Mouse (Mus musculus) ES-Bruce4 (cell line): ENCODE measurements around the gene Ppp1r14d. TPM values are rescaled to one million over a fixed set of nuclear protein-coding genes. Genes with fewer than 3 reads are reported as not detected.

Experiments
- H3K27ac ChIP-seq: 2 replicates; pipeline ENCODE4 v1.5.1; 2012; ENCODE audit warnings: low read length, inconsistent platforms; ENCODE audit not compliant: insufficient read depth
- H3K27me3 ChIP-seq: 2 replicates; pipeline ENCODE4 v1.6.1; 2012; ENCODE audit warnings: mild to moderate bottlenecking, low read length, inconsistent platforms; ENCODE audit not compliant: control insufficient read depth, poor library complexity, insufficient read depth, severe bottlenecking
- H3K36me3 ChIP-seq: 2 replicates; pipeline ENCODE4 v1.6.1; 2012; ENCODE audit warnings: inconsistent platforms, mild to moderate bottlenecking, low read length, moderate library complexity; ENCODE audit not compliant: control insufficient read depth, poor library complexity, insufficient read depth, severe bottlenecking
- H3K4me1 ChIP-seq: one replicate; pipeline ENCODE4 v1.8.1; 2011; ENCODE audit warnings: low read length; ENCODE audit not compliant: control insufficient read depth, insufficient read depth
- H3K4me3 ChIP-seq: 2 replicates; pipeline ENCODE4 v1.5.1; 2011; ENCODE audit warnings: low read depth, mild to moderate bottlenecking, low read length
- H3K9ac ChIP-seq: 2 replicates; pipeline ENCODE4 v1.6.1; 2012; ENCODE audit warnings: low read depth, mild to moderate bottlenecking, inconsistent platforms; ENCODE audit not compliant: poor library complexity, severe bottlenecking
- H3K9me3 ChIP-seq: replicated peaks from 2 replicates; pipeline ENCODE4 v1.6.1; 2012; ENCODE audit warnings: mild to moderate bottlenecking, low read length, inconsistent platforms; ENCODE audit not compliant: control insufficient read depth, poor library complexity, insufficient read depth, severe bottlenecking
- CTCF ChIP-seq: IDR thresholded peaks from one replicate; pipeline ENCODE4 v1.8.1; 2011; ENCODE audit warnings: low read depth, low read length
- EP300 ChIP-seq: IDR thresholded peaks from 2 replicates; pipeline ENCODE4 v1.6.1; 2011; ENCODE audit warnings: low read depth, low read length; ENCODE audit not compliant: insufficient read depth
- POLR2A ChIP-seq: IDR thresholded peaks from one replicate; pipeline ENCODE4 v1.8.1; 2011; ENCODE audit warnings: low read length; ENCODE audit not compliant: insufficient read depth
- polyA plus RNA-seq: library from polyadenylated mRNA; stranded (reverse); fragments of >200 nt; gene quantifications from 2 replicates; pipeline ENCODE4 v1.2.4, GENCODE M21; 2011; ENCODE audit warnings: low read depth; ENCODE audit not compliant: missing spikeins, insufficient read depth, insufficient read length

The Ppp1r14d gene
- polyA plus RNA-seq, 1 experiment: not detected

DNA sequence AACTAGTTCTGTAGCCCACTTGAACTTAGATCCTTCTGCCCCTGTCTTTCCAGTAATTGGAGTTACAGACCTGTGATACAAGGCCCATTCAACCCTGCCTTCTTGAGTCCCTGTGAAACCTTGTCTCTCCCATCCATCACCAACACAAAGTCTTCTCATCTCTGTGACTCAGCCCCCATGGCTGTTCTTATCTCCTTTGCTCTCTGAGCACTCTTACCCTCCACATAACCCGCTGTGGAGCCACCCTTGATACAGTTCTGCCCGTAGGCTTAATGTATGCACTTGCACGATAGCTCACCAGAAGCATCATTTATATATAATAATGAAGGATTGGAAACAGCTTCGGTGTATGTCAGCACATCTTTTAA is 11.1 kb upstream of the Ppp1r14d start:
- TF ChIP-seq CTCF: no peak
- TF ChIP-seq EP300: no peak
- TF ChIP-seq POLR2A: no peak
- Histone ChIP-seq H3K9ac (no peak overlapping the region), H3K27me3 (no peaks in the 10 kb centered on the region), H3K4me1 (peaks cover 9% of the 10 kb centered on the region), H3K4me3 (no peak overlapping the region), H3K27ac (peak overlapping the region; percentile 67), H3K36me3 (peaks cover 11% of the 10 kb centered on the region), H3K9me3 (no peaks in the 10 kb centered on the region)

DNA sequence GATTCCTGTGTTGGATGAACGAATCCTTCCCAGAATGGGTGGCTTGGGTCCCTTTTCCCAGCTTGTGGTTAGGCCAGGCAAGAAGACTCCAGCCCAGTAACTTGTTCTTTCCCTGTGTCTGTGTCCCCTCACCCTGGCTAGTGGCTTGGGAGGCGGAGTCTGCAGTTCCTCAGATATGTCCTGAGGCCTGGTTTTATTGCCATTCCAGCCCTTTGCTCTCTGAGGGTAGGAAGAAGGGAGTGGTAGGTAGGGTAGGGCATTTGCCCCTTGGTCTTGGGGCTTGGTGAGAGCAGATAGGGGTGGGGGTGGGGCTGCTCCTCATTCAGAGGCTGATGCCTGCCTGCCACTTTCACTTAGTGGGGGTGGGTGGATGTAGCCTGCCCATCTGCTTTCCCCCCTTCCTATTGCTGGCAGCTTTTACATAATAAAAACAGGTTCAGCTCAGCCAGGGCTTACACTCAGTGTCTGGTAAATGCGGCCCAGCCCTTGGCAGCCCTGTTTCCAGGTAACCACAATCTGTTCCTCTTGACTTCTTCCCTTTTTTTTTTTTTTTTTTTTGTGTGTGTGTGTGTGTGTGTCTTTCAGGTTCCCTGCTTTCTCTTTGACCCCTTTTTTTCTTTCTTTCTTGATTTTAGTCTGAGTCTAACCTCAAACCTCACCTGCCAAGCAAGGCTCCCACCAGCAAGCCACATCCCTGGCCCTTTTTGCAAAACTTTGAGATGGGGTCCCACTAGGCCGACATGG is 10.5 kb upstream of the Ppp1r14d start:
- Histone ChIP-seq H3K27ac (peak overlapping the region; percentile 67), H3K36me3 (peaks cover 6% of the 10 kb centered on the region), H3K9ac (no peak overlapping the region), H3K4me1 (peaks cover 9% of the 10 kb centered on the region), H3K27me3 (no peaks in the 10 kb centered on the region), H3K4me3 (peak overlapping the region; percentile 3; the same call in 1 of the 2 replicates), H3K9me3 (no peaks in the 10 kb centered on the region)
- TF ChIP-seq CTCF: no peak
- TF ChIP-seq POLR2A: no peak
- TF ChIP-seq EP300: peak; percentile 94

GRCm38 (mm10) chr2:119238671-119239070 is 9.0 kb upstream of the Ppp1r14d start:
- H3K27me3 ChIP-seq: no peaks in the 10 kb centered on the region
- TF ChIP-seq EP300: 0 out of 2 replicates have a peak, but pooled peaks have one; percentile 28
- no peak for TF ChIP-seq CTCF
- TF ChIP-seq POLR2A: no peak
- H3K9me3 ChIP-seq: no peaks in the 10 kb centered on the region
- H3K4me1 ChIP-seq: peaks cover 9% of the 10 kb centered on the region
- peaks cover 3% of the 10 kb centered on the region; the same call in 1 of the 2 replicates for H3K36me3 ChIP-seq
- peak overlapping the region; percentile 90 for H3K4me3 ChIP-seq
- H3K9ac ChIP-seq: peak overlapping the region; percentile 78; the same call in 1 of the 2 replicates
- H3K27ac ChIP-seq: no peak overlapping the region

DNA sequence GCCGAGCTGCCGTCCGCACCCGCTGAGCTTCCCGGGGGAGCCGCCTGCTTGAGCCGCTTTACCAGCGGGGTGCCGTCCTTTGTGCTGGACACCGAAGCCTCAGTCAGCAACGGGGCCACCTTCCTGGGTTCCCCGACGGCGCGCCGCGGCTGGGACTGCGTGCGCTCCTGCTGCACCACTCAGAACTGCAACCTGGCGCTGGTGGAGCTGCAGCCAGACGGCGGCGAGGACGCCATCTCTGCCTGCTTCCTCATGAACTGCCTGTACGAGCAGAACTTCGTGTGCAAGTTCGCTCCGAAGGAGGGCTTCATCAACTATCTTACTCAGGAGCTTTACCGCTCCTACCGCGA is 8.1 kb upstream of the Ppp1r14d start:
- peak overlapping the region; percentile 78 for H3K9ac ChIP-seq

DNA sequence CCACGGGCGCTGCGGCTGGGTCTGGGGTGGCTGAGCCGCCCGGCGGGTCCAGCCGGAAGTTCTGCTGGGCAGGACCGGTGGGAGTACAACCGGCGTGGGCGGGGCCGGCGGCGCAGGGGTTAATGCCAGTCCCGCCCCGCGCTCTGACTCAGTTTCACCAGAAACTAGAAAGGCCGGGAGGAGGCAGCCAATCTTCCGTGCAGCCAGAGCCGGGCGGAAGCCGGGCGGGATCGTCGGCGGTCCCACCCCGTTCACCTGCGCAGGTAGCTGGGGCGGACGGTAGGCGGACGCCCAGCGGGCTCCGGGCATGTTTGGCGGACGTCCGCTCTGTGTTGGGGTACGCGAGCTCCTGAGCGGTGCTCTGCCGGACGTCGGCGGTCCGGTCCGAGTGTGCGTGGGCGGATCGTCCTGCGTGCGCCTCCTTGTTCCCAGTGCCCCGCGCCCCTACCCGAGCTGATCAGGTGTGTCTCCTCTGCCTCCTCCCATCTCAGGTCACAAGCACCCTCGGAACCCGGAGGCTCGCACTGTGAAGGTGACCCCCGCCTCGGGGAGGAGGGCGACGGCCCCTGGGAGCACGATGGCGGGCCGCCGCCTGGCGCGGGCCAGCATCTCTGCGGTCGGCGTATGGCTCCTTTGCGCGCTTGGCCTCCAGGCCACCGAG is 7.6 kb upstream of the Ppp1r14d start, which contains the start of gene Spint1:
Gene Spint1 (plus strand): TSS at position 153 of the 661 bp plus-strand sequence.
- Histone ChIP-seq H3K36me3 (no peaks in the 10 kb centered on the region), H3K9ac (peak within 1 kb of the TSS; percentile 78), H3K9me3 (no peaks in the 10 kb centered on the region), H3K27me3 (no peaks in the 10 kb centered on the region), H3K4me1 (peaks cover 9% of the 10 kb centered on the region), H3K27ac (peak within 1 kb of the TSS; percentile 58), H3K4me3 (peak within 1 kb of the TSS; percentile 90)
- TF ChIP-seq POLR2A (no peak), EP300 (no peak), CTCF (no peak)

More for the DNA sequence above, 8.1 kb upstream of the Ppp1r14d start:
- H3K4me1 ChIP-seq: peaks cover 9% of the 10 kb centered on the region
- H3K36me3 ChIP-seq: no peaks in the 10 kb centered on the region
- H3K4me3 ChIP-seq: peak overlapping the region; percentile 90
- no peaks in the 10 kb centered on the region for H3K9me3 ChIP-seq
- TF ChIP-seq CTCF (no peak), EP300 (no peak), POLR2A (no peak)
- H3K27me3 ChIP-seq: no peaks in the 10 kb centered on the region
- no peak overlapping the region for H3K27ac ChIP-seq
